Mouse (Mus musculus) cerebral cortex, adult 2 months (tissue): ENCODE measurements around the gene Lrrc4.

Experiments
- WGBS: fragments of 180-500 bp; shearing (Covaris S2); methylation state at CpG from one replicate; pipeline ENCODE4 v1.1.7; 2018; 5-methylcytosine and 5-hydroxymethylcytosine counted together

The Lrrc4 gene

GRCm38 (mm10) chr6:28729236-28729635 is 102.3 kb downstream of the Lrrc4 start:
- WGBS: 43% methylated on average over 3 of the region's 3 CpGs

GRCm38 (mm10) chr6:28724776-28725175 is 106.8 kb downstream of the Lrrc4 start:
- 82% methylated on average over 5 of the region's 5 CpGs for WGBS

DNA sequence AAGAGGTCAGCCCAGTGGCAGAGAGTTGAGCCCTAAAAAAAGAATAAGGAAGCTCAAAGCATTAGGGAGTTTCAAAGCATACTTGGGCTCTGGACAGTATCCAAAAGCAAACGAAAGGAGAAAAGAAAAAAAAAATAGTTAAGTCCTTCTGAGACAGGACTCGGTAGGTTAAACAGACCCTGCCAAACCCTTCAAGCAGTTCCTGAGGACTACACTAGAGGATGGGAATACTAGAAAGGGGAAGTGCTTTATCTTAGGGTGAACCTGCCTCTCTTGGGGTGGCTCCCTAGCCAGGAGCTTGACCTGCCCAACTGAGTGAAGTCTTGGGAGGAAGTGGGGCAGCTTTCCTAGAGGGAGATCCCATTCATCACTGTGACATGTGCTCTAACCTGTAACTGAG is 108.5 kb downstream of the Lrrc4 start:
- 32% methylated on average over 2 of the region's 2 CpGs for WGBS

DNA sequence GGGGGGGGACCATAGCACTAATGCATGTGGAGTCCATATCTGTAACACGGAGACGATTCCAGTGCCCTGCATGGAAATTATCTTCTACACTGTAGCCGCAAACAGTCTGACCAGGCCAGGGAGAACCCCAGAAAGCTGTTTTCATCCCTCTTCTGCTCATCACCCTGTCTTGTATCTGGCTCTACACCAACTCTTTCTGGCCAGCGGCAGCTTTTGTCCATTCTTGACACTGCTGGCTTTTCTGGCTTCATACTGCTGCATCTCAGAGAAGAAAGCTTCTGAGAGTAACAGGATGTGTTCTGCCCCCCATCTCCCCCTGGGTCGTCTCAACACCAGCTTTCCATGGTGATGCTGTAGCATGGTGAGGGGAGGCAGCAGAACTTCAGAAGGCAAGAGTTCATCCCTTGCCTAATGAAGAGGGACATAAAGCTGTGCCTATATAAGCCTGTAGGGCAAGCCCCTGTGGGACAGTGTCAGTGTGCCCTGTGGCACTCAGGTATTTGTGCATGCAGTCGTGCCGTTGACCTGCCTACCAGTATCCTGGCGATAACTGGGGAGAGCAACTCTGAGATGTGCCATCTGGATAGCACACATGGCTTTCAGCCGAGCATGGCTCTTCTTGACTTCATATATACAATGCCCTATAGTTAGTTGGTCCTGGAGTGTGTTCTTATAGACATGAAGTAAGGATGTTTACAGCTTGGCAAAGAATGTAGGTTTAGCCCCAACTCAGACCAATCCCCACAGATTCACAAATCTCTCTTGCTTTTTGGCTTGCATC is 111.0 kb downstream of the Lrrc4 start:
- 85% methylated on average over 9 of the region's 9 CpGs for WGBS

DNA sequence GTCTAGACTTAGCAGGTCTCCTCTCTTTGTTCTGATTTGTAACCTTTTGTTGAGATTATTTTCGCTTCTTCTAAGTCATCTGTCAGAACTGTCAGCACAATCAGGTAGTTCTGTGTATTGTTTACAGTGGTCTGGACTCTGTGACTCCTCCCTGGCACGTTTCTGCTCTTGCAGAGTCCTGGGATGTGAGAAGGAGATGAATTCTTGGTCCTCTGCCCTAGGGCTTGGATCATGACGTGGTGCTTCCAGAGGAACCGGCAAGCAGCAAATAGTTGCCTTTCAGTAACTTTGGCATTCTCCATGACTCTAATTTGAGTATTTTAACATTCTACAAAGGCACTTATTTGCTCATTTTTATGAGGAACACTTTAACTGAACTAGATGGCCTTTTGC is 113.7 kb downstream of the Lrrc4 start:
- WGBS: 58% methylated on average over 4 of the region's 4 CpGs

DNA sequence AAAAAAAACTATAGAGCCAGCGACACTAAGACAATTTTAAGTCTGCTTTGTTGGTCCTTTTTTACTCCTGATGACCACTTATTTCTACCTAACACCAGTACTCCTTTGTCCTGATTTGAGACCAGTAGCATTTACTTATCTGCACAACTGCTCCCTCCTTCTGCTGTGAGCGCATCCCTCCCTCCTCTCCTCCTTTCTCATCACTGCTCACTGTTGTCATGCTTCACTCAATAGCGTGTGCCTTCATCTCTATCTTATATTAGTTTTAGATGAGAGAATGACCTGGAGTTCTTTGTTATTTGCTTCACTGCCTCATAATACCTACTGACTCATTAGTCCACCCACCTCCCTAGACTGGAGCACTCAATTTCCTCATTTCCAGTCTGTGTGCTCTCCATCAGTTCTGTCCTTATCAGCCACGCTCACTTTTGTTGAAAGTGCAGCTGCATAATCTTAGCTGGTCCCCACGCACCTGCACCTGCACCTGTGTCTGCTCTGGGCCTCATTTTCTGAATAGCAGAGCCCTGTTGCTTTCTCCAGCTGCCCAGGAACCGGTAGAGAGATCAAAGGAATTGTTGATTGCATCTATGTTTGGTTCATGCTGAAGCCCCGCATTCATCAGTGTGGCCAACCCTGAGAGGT is 114.2 kb downstream of the Lrrc4 start:
- WGBS: 64% methylated on average over 7 of the region's 7 CpGs

DNA sequence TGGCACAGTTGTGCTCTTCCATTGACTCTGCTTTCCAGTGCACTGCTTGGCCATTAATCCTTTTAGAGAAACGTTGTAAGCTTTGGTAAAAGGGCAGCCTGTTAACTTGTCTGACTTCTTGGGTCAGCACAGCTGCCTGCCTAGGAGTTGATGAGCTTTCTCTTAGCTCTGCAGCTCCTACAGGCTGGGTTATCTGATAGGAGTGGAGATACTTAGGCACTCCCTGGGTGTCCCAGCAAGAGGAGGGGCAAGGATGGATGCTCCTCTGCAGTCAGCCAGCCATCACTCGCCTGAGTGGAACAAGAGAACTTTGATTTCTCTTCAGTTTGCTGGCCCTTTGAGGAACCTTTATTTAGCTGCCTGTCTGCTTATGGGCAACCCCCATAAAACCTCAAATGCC is 121.5 kb downstream of the Lrrc4 start:
- WGBS: 70% methylated on average over 2 of the region's 2 CpGs

- WGBS: 68% methylated on average over 12 of the region's 12 CpGs
Observed at GRCm38 (mm10) chr6:28706976-28707592, 124.5 kb downstream of the Lrrc4 start.

GRCm38 (mm10) chr6:28706108-28706975 is 125.2 kb downstream of the Lrrc4 start:
- 43% methylated on average over 8 of the region's 8 CpGs for WGBS

GRCm38 (mm10) chr6:28705384-28706107 is 126.0 kb downstream of the Lrrc4 start:
- WGBS: 26% methylated on average over 6 of the region's 6 CpGs

DNA sequence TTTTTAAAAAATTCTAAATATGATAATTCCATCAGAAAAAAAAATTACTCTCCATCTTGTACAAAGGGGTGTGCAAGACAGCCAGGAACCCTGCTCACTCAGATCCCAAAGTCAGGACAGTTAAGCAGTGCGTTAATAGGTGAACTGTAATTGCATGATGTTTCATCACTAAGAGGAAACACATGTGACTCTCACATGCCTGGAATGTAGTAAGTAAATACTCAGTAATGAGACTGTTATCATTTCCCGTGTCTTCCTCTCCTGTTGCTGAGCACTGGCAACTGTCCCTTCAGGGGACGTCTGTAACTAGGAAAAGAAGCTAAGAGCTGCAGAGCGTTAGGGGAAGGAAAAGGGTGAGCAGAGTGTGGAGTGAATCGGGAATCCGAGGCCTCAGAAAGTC is 126.9 kb downstream of the Lrrc4 start:
- 33% methylated on average over 6 of the region's 6 CpGs for WGBS

GRCm38 (mm10) chr6:28697214-28697613 is 134.3 kb downstream of the Lrrc4 start:
- 56% methylated on average over 3 of the region's 3 CpGs for WGBS

GRCm38 (mm10) chr6:28687776-28688175 is 143.8 kb downstream of the Lrrc4 start:
- WGBS: 81% methylated on average over 5 of the region's 5 CpGs

GRCm38 (mm10) chr6:28685745-28686144 is 145.8 kb downstream of the Lrrc4 start:
- WGBS: 93% methylated on average over 5 of the region's 5 CpGs

DNA sequence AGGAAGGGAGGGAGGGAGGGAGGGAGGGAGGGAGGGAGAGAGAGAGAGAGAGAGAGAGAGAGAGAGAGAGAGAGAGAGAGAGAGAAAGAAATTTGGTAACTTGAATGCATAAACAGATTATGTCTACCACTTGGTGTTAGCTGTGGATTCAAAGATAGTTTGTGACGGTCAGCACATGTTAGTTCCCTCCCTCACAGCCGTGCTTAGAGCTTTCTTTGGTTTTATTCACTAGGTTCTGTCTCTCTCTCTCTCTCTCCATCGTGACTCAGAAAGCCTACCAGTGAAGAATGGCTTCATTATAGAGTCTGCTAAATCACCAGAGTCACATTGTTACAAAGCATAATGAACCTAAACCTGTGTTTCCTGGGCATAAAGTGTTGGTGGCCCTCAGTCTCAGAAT is 146.5 kb downstream of the Lrrc4 start:
- 43% methylated on average over 3 of the region's 3 CpGs for WGBS

- 86% methylated on average over 8 of the region's 8 CpGs for WGBS
Observed at GRCm38 (mm10) chr6:28681521-28682457, 149.8 kb downstream of the Lrrc4 start.

DNA sequence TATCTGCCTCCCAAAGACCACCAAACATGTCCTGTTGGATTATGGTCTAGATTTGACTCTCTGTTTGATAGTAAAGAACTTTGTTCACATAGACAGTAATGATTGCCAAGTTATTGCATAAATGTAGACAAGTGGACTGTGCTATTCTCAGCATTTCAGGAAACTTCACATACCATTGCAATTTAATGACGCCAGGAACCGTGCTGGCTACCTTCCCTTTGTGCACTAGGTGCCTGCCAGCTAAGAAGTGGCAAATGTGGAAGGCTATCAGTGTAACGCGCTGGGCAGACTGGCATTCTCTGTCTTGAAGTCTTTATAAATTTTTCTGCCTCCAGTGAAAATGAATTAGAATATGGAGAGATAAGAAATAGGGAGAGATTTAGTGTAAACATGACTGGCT is 151.0 kb downstream of the Lrrc4 start:
- WGBS: 80% methylated on average over 4 of the region's 4 CpGs

GRCm38 (mm10) chr6:28678896-28679295 is 152.7 kb downstream of the Lrrc4 start:
- 79% methylated on average over 1 of the region's 1 CpGs for WGBS

DNA sequence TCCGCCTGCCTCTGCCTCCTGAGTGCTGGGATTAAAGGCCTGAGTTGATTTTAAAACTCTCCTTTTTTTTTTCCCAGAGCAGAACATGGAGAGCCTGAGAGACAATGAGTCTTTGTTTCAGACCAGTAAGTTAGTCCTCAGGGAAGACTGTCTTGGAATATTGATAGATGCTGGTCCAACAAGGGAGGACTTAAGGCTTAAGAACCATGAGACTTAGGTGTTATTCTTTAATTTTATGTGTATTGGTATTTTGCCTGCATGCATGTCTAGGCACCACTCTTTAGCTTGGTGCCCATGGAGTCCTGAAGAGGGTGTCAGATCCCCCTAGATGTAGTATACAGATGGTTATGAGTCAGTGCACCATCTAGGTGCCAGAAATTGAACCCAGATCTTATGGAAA is 156.9 kb downstream of the Lrrc4 start:
- WGBS: 96% methylated on average over 1 of the region's 1 CpGs

DNA sequence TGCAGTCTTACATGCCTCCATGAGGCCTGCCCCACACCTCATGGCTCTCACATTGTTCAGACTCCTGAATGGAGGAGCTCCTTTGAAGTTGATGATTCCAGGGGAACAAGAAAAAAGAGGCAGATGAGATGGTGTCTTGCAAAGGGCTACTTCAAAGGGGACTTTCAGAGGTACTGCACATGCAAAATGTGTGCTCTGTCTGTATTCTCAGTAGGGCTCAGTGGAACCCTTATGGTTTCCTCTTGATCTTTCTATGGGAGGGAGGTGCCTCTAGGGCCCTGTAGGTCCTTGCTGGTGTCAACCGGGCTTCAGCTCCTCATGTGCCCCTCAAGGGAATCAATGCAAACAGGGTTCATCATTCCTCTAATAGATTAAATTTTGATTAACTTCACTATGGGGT is 159.2 kb downstream of the Lrrc4 start:
- 90% methylated on average over 1 of the region's 1 CpGs for WGBS
